Mouse (Mus musculus) bone marrow macrophage, adult 2 months (primary cell): ENCODE results near the gene Sesn1.

Experiments used
- CTCF ChIP-seq: IDR thresholded peaks from 2 replicates; pipeline ENCODE4 v1.5.1; 2012; ENCODE audit warnings: low read depth, mild to moderate bottlenecking, low read length, moderate library complexity
- POLR2A ChIP-seq: IDR thresholded peaks from 2 replicates; pipeline ENCODE4 v1.6.1; 2012; ENCODE audit warnings: mild to moderate bottlenecking, low read depth, low read length, borderline replicate concordance

DNA sequence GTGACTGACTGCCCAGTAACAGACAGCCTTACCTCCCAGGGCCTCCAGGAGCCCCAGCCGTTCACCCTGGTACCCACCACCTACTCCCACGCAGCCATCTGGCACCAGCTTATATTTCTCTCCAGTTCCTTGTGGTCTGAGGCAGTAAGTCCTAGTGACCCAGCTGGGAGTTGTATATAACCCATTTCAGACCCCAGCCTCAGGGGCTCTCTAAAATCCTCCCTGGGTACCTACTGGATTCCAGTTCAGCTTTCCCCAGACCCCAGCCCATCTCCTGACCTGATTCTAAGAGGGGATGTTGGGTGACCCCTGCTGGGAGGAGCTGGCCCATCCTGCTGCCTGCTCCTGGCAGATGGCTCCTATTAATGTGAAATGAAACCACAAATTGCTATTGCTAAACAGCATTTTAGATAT lies 50.5 kb downstream of the Sesn1 start:
- TF ChIP-seq CTCF = no peak
- TF ChIP-seq POLR2A = no peak
